Mouse (Mus musculus) frontal cortex, postnatal 10 days (tissue): ENCODE results near the gene Tmem9b.

Source experiments
- DNase-seq, 2 experiments: peaks; one replicate each; pipeline ENCODE4 v3.0.0; 2022; ENCODE audit warnings: low spot score in 2 of 2, mixed read lengths in 1 of 2

Gene Tmem9b

GRCm38 (mm10) chr7:109752008-109752925 lies at the start of gene Tmem9b:
Gene Tmem9b (minus strand): TSS chr7:109752875.
- DNase-seq, result peak; percentile 67 to 82

DNA sequence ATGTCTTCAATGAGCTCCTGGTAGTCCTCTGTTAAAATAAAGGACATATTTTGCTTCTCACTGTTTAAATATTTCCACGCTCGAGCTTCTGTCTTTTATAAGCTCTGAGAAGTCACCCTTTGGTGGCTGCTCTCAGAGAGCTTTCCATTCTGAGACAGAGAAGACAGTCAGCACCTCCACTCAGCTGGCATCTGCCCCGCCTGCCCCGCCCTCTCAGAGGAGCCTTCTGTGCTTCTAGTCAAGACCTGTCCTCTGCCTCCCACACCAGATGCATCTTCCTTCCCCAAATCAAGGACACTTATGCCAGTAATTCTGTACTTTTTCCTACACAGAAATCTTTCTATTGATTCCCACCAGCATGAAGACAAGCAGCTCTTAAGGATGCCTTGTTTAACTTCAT lies 48.0 kb upstream of the Tmem9b start:
- no peak for DNase-seq

DNA sequence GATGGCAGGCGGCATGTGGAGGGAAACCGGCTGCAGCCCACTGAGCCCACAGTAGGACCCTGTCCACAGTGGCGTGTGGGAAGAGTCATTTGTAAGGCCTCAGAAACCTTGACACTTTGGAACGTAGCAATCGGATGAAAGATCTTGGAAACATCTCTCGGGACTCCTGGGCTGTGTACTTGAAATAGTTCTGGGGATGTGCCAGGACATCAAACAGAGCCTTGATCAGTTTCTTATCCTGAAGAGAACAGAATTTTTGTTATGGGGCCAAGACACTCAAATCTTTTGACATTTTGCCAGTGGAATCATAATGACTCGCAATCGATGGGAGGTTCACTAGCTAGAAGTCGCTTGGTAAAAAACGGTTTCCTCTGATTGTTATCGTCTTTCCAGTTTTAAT lies 46.5 kb upstream of the Tmem9b start:
- no peak for DNase-seq

GRCm38 (mm10) chr7:109795564-109795963 lies 42.9 kb upstream of the Tmem9b start:
- DNase-seq, result no peak

DNA sequence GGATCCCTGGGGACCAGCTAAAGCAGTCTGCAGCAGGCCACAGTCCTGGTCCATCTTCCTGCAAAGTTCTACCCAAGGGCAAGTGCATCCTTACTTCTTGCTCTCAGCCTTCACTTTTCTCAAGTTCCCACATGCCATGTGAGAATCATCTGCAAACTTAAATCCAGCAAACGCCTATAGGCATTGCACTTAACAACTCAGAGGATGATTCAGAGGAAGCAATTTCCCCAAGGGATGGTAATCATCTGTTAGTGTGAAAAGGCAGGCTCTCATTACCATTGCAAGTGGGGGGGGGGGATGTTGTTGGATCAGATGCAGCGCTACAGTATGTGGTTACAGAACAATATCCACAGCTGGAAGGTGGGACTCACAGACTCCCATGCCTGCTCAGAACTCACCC lies 41.9 kb upstream of the Tmem9b start:
- DNase-seq, result no peak

DNA sequence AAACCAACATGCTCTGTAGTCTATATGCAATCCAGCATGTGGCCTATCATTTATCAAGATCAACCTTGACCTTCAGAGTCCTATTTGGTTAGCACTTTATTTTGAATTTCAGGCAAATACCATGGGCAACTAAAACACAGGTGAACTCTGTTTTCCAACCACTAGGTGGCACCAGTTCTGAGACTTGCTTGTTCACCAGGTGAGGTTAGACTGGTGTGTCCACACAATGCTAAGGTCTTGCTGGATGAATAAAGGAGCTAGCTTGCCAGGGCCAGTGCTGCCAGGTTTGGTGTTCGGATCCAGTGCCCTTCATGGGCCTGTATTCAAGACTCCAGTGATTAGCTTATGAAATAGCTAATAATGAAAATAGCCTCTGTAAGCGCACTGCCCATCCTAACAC lies 40.1 kb upstream of the Tmem9b start:
- no peak for DNase-seq

DNA sequence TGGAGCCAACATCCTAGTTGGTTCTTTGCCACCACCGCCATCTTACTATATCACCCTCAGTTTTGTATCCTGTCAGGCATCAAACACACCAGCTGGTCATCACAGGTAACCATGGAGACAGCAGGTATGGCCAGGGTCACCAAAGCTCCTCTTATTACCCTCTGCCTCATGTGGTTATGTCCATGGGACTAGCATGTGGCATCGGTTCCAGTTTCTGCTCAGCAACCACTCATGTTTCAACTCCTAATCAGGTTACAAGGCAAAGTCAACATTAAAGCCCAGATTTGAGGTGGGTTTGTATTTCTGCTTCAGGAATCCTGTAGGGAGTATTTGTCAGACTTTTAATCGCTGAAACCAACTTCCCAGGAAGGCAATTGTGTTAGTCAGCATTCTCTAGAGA lies 38.1 kb upstream of the Tmem9b start:
- DNase-seq, result no peak

- no peak for DNase-seq
Observed at GRCm38 (mm10) chr7:109787860-109788259, 35.2 kb upstream of the Tmem9b start.

DNA sequence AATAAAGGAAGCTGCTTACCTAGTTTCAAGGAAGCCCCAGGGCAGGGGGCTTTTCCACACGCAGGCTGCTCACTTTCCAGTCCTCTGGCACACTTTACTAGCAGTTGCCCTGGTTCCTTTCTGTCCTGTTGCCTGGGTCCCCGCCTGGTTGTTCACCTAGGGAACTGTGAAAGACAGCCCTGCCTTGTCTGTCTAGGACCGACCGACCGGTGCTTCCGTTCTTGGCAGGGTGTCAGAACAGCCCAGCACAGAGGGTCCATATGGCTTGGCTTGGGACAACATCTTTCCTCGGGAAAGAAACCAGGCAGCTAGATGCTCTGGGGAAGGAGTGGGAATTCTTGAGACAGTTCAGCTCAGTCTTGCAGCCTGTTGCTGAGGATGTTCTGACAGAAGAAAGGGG lies 30.6 kb upstream of the Tmem9b start:
- no peak for DNase-seq

DNA sequence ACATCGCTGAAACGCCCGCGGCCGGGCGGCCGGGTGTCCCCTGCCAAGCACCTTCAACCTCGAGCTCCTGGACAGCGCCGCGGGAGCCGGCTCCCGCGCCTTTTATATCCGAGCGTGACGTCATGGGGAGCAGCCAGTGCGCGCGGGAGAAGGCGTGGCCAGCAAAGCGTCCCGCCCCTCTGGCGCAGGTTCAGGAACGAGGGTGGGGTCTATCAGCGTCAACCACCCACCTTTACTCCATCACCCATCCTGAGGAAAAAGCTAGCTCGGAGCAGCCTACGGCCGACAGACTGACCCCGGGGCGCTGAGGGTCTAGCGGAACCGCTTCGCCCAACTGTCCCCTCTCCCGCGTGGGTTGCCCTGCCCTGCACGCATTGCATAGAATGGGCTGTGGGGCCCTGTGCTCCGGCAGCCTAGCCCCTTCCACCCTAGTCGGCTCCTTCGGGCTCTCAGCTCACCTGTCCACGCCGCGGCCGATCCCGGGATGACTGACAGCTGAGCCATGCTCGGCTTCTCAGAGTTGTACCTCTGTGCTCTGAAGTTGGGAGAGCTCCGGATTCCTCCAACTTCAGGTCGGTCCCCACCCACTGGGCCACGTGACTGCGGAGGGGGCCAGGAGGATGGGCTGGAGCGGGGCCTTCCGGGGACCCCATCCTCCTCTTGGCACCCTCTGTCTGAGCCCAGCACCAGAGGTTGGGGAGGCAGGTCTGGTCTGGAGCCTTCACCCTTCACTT lies 29.0 kb upstream of the Tmem9b start, which contains the start of gene Nrip3:
Gene Nrip3 (minus strand): TSS at position 556 of the 734 bp plus-strand sequence.
- peak; percentile 71 to 80 for DNase-seq

DNA sequence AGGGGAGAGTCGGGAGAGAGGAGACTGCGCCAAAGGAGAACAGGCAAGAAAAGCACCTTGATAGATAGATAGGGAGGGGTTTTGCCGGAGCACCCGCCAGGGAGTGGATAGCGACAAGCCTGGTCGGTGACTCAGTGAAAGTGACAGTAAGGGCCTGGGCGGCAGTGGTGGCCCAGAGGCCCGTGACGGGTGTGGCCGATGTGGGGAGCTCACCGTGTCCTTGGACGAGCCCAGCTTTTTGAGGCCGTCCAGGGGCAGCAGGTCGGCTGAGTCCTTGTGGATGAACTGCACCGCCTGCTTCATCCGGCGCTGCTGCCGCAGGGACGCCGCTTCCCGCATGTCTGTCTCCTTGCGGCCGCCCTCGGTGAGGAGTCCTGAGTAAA lies 28.4 kb upstream of the Tmem9b start:
- DNase-seq, result peak in 1 of 2 experiments; percentile 19

- DNase-seq, result no peak
Observed at GRCm38 (mm10) chr7:109772251-109772650, 19.6 kb upstream of the Tmem9b start.

GRCm38 (mm10) chr7:109768699-109769383 lies 16.2 kb upstream of the Tmem9b start:
- no peak for DNase-seq

- DNase-seq, result no peak
Observed at GRCm38 (mm10) chr7:109767575-109768350, 15.1 kb upstream of the Tmem9b start.

- no peak for DNase-seq
Observed at GRCm38 (mm10) chr7:109764009-109764408, 11.3 kb upstream of the Tmem9b start.

DNA sequence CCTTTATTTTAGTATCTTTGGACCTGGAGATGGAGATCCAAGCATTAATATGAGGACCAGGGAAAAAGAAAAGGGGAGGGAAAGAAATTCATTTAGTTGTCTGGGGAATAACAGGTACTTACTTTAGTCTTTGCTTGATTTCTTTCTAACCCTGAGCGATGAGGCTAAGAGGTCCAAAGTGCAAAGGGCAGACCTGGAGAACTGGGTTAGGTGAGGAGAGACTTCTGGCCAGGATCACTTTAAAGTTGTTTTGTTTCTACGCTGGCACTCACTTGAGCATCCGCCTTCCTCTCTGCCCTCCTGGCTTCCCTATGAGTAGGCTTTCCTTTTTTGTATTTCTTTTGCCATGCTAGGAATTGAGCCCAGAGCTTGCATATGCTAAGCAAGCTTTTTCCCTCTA lies 3.6 kb upstream of the Tmem9b start:
- DNase-seq, result no peak

- DNase-seq, result no peak
Observed at GRCm38 (mm10) chr7:109754034-109754433, 1.4 kb upstream of the Tmem9b start.

- no peak for DNase-seq
Observed at GRCm38 (mm10) chr7:109751427-109752007, 1.2 kb downstream of the Tmem9b start.

- DNase-seq, result no peak
Observed at GRCm38 (mm10) chr7:109747747-109748146, 4.9 kb downstream of the Tmem9b start.

DNA sequence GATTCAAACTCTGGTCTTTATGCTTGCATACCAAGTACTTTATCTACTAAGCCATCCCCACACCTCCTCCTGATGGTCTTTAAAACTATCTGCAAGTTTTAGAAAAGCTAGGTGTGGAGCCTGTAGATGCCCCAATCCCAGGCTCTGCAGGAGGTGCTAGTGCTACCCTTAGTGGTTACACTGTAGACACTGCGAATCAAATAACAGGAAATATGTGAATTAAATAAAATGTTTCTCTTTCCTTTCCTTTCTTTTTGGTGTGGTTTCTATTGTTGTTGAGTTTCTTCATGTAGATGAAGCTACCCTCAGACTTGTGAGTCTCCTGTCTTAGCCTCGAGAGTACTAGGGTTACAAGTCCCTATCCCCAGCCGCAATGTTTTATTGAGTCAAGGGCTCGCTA lies 11.0 kb downstream of the Tmem9b start:
- no peak for DNase-seq

DNA sequence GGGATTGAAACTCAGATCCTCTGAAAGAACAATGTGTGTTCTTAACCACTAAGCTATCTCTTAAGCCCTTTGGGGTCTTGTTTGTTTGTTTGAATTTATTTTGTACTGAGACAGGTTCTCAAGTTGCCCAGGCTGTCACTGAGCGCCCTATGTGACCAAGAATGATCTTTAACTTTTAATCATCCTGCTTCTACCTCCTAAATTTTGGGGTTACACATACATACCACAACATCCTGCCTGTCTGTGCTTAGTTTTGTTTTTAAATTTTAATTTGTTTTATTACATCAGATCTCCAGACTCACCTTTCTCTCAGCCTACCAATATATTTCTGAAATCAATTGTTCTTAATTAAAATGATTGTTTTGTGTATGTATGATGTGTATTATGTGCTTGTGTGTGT lies 11.6 kb downstream of the Tmem9b start:
- no peak for DNase-seq
